Mouse (Mus musculus) embryo, embryonic 9.5 days (tissue): ENCODE measurements around the gene Wbp1l.

ENCODE experiments used
- DNase-seq: peaks from one replicate; pipeline ENCODE4 v3.0.0-alpha.2; 2017; ENCODE audit errors: extremely low spot score

Gene Wbp1l

GRCm38 (mm10) chr19:46705779-46706495 is 107.1 kb downstream of the Wbp1l start:
- DNase-seq = no peak

GRCm38 (mm10) chr19:46706540-46707295 is 107.8 kb downstream of the Wbp1l start:
- no peak for DNase-seq
